Mouse (Mus musculus) myocyte (in vitro differentiated cells): ENCODE results near the gene Elavl1. TPM values are rescaled to one million over a fixed set of nuclear protein-coding genes. Genes with fewer than 3 reads are reported as not detected.
A peak's percentile ranks its signal among the peaks of the same experiment; 100 is the strongest.

Experiments
- H3K27me3 ChIP-seq: one replicate; pipeline ENCODE4 v1.6.1; 2011; ENCODE audit not compliant: control insufficient read depth, insufficient read depth, insufficient read length
- H3K36me3 ChIP-seq: one replicate; pipeline ENCODE4 v1.6.1; 2011; ENCODE audit not compliant: control insufficient read depth, insufficient read depth
- H3K4me2 ChIP-seq: one replicate; pipeline ENCODE4 v1.6.1; 2011; ENCODE audit warnings: low read depth, control low read depth
- H3K4me3 ChIP-seq: one replicate; pipeline ENCODE4 v1.5.1; 2011; ENCODE audit warnings: mild to moderate bottlenecking, control low read depth, moderate library complexity
- H3K79me2 ChIP-seq: one replicate; pipeline ENCODE4 v1.6.1; 2011; ENCODE audit not compliant: control insufficient read depth, insufficient read depth
- H3ac ChIP-seq: one replicate; pipeline ENCODE4 v1.6.1; 2011; ENCODE audit not compliant: control insufficient read depth, insufficient read length
- CEBPB ChIP-seq: IDR thresholded peaks from 2 replicates; pipeline ENCODE4 v1.6.1; 2011; ENCODE audit warnings: mild to moderate bottlenecking, moderate library complexity; ENCODE audit not compliant: poor library complexity, insufficient read depth, severe bottlenecking
- E2F4 ChIP-seq: IDR thresholded peaks from one replicate; pipeline ENCODE4 v1.6.1; 2011; ENCODE audit warnings: mild to moderate bottlenecking, control low read depth, moderate library complexity; ENCODE audit not compliant: insufficient read depth
- MAX ChIP-seq: IDR thresholded peaks from one replicate; pipeline ENCODE4 v1.6.1; 2011; ENCODE audit warnings: low read depth, mild to moderate bottlenecking, control low read depth
- MYOD1 ChIP-seq, 3 experiments: IDR thresholded peaks; one replicate each; pipeline ENCODE4 v1.6.1; 2011; ENCODE audit warnings: control low read depth in 2 of 3, low read depth in 2 of 3, mild to moderate bottlenecking in 2 of 3, moderate library complexity in 1 of 3; ENCODE audit not compliant: insufficient read length in 2 of 3, control insufficient read depth in 1 of 3
- MYOG ChIP-seq, 3 experiments: IDR thresholded peaks; one replicate each; pipeline ENCODE4 v1.6.1; 2011; ENCODE audit warnings: control low read depth in 2 of 3, low read depth in 2 of 3, mild to moderate bottlenecking in 2 of 3; ENCODE audit not compliant: insufficient read length in 2 of 3, control insufficient read depth in 1 of 3, insufficient read depth in 1 of 3
- POLR2A ChIP-seq: IDR thresholded peaks from one replicate; pipeline ENCODE4 v1.6.1; 2011; ENCODE audit warnings: low read depth, mild to moderate bottlenecking, control low read depth, moderate library complexity; ENCODE audit not compliant: insufficient read length
- POLR2AphosphoS2 ChIP-seq: IDR thresholded peaks from one replicate; pipeline ENCODE4 v1.6.1; 2011; ENCODE audit warnings: low read depth, control low read depth; ENCODE audit not compliant: insufficient read length
- REST ChIP-seq: IDR thresholded peaks from one replicate; pipeline ENCODE4 v1.6.1; 2011; ENCODE audit warnings: mild to moderate bottlenecking, control low read depth, moderate library complexity; ENCODE audit not compliant: insufficient read depth, insufficient read length
- SRF ChIP-seq: IDR thresholded peaks from one replicate; pipeline ENCODE4 v1.6.1; 2011; ENCODE audit warnings: low read depth; ENCODE audit not compliant: control insufficient read depth, insufficient read length
- TCF12 ChIP-seq: IDR thresholded peaks from one replicate; pipeline ENCODE4 v1.6.1; 2011; ENCODE audit warnings: mild to moderate bottlenecking, control low read depth; ENCODE audit not compliant: poor library complexity, insufficient read depth, severe bottlenecking
- TCF3 ChIP-seq: IDR thresholded peaks from one replicate; pipeline ENCODE4 v1.6.1; 2011; ENCODE audit warnings: low read depth, control low read depth; ENCODE audit not compliant: insufficient read length
- USF1 ChIP-seq: IDR thresholded peaks from one replicate; pipeline ENCODE4 v1.6.1; 2011; ENCODE audit warnings: low read depth, mild to moderate bottlenecking, control low read depth, moderate library complexity
- polyA plus RNA-seq: library from polyadenylated mRNA; unstranded; fragments of >200 nt; fragmentation: generic; extraction: Trizol; gene quantifications from one replicate; pipeline ENCODE4 v1.2.1, GENCODE M21; 2012; ENCODE audit warnings: missing spikeins

The Elavl1 gene
- polyA plus RNA-seq, 1 experiment, result 44.2 TPM

GRCm38 (mm10) chr8:4292738-4293137 is 32.5 kb downstream of the Elavl1 start:
- Histone ChIP-seq H3K79me2 (no peaks in the 10 kb centered on the region), H3K4me2 (no peak overlapping the region), H3K27me3 (no peaks in the 10 kb centered on the region), H3ac (no peak overlapping the region), H3K4me3 (no peak overlapping the region), H3K36me3 (peaks cover 92% of the 10 kb centered on the region)
- no peak for TF ChIP-seq E2F4
- TF ChIP-seq MAX, result no peak
- TF ChIP-seq POLR2A, result no peak
- TF ChIP-seq TCF3, result no peak
- no peak for TF ChIP-seq USF1
- no peak for TF ChIP-seq MYOG (IDR thresholded peaks at IDR 0.05; ENCODE audit: control insufficient read depth in 1 of 3, insufficient read depth in 1 of 3, insufficient read length in 2 of 3, low read depth in 2 of 3)
- TF ChIP-seq SRF, result no peak
- no peak for TF ChIP-seq TCF12
- TF ChIP-seq REST, result no peak
- TF ChIP-seq POLR2AphosphoS2, result no peak
- TF ChIP-seq CEBPB, result no peak
- no peak for TF ChIP-seq MYOD1 (IDR thresholded peaks at IDR 0.05; ENCODE audit: control insufficient read depth in 1 of 3, insufficient read length in 2 of 3, low read depth in 2 of 3)

- Histone ChIP-seq H3K27me3 (no peaks in the 10 kb centered on the region), H3K36me3 (peaks cover 7% of the 10 kb centered on the region), H3K79me2 (peaks cover 16% of the 10 kb centered on the region), H3ac (peak overlapping the region; percentile 10), H3K4me3 (peak overlapping the region; percentile 57), H3K4me2 (peak overlapping the region; percentile 82)
- TF ChIP-seq E2F4 (no peak), POLR2AphosphoS2 (no peak), POLR2A (no peak), TCF3 (no peak), MYOG (IDR thresholded peaks at IDR 0.05; ENCODE audit: control insufficient read depth in 1 of 3, insufficient read depth in 1 of 3, insufficient read length in 2 of 3, low read depth in 2 of 3) (no peak), USF1 (no peak), MYOD1 (IDR thresholded peaks at IDR 0.05; ENCODE audit: control insufficient read depth in 1 of 3, insufficient read length in 2 of 3, low read depth in 2 of 3) (no peak), REST (no peak), CEBPB (no peak), TCF12 (no peak), MAX (no peak), SRF (no peak)
Measured at GRCm38 (mm10) chr8:4276111-4276465, 49.1 kb downstream of the Elavl1 start.

GRCm38 (mm10) chr8:4275275-4276110 is 49.7 kb downstream of the Elavl1 start, which contains the start of gene Timm44:
Timm44 (minus strand) TSS chr8:4275913.
- Histone ChIP-seq H3K4me2 (peak within 1 kb of the TSS; percentile 92), H3K36me3 (peaks cover 7% of the 10 kb centered on the region), H3K27me3 (no peaks in the 10 kb centered on the region), H3ac (peak within 1 kb of the TSS; percentile 10), H3K79me2 (peaks cover 16% of the 10 kb centered on the region), H3K4me3 (peak within 1 kb of the TSS; percentile 57)
- TF ChIP-seq POLR2A (peak; percentile 90), REST (peak; percentile 13), SRF (peak; percentile 83), MYOG (IDR thresholded peaks at IDR 0.05; ENCODE audit: control insufficient read depth in 1 of 3, insufficient read depth in 1 of 3, insufficient read length in 2 of 3, low read depth in 2 of 3) (peak in 1 of 3 experiments; percentile 23), USF1 (peak; percentile 80), MAX (no peak), TCF12 (no peak), POLR2AphosphoS2 (peak; percentile 93)

- Histone ChIP-seq H3K27me3 (no peaks in the 10 kb centered on the region), H3K4me3 (no peak overlapping the region), H3ac (no peak overlapping the region), H3K79me2 (peaks cover 6% of the 10 kb centered on the region), H3K36me3 (peaks cover 32% of the 10 kb centered on the region), H3K4me2 (no peak overlapping the region)
- TF ChIP-seq E2F4 (no peak), POLR2AphosphoS2 (no peak), POLR2A (no peak), USF1 (no peak), MYOD1 (IDR thresholded peaks at IDR 0.05; ENCODE audit: control insufficient read depth in 1 of 3, insufficient read length in 2 of 3, low read depth in 2 of 3) (no peak), MAX (no peak), SRF (no peak), TCF12 (no peak), MYOG (IDR thresholded peaks at IDR 0.05; ENCODE audit: control insufficient read depth in 1 of 3, insufficient read depth in 1 of 3, insufficient read length in 2 of 3, low read depth in 2 of 3) (no peak), REST (no peak), CEBPB (no peak), TCF3 (no peak)
Measured at GRCm38 (mm10) chr8:4269609-4270008, 55.6 kb downstream of the Elavl1 start.
